Mouse (Mus musculus): ENCODE measurements at regions not wholly inside any gene's neighbourhood (a gene's known extent, or its start where the extent isn't known, plus 50 kb on each side); places are given as distances from the start of the nearest gene placed in this dataset.

- Histone ChIP-seq H3K9ac (ENCODE audit: low read depth, low read length) (no peak overlapping the region), H3K27ac (ENCODE audit: low read depth, low read length) (no peak overlapping the region), H3K4me3 (ENCODE audit: low read depth, low read length) (no peak overlapping the region), H3K4me1 (replicated peaks; ENCODE audit: control insufficient read depth, insufficient read depth, low read length) (no peaks in the 10 kb centered on the region), H3K36me3 (ENCODE audit: control insufficient read depth, insufficient read depth, low read length) (no peaks in the 10 kb centered on the region), H3K27me3 (replicated peaks; ENCODE audit: control insufficient read depth, insufficient read depth, low read length) (no peaks in the 10 kb centered on the region), H3K4me2 (no peak overlapping the region), H3K9me3 (ENCODE audit: control insufficient read depth, low read length) (no peaks in the 10 kb centered on the region)
- DNase-seq (ENCODE audit: low spot score) (no peak), ATAC-seq (replicated peaks; ENCODE audit: low FRiP score) (no peak)
- 78% methylated on average over 2 of the region's 2 CpGs for WGBS
Measured at GRCm38 (mm10) chr16:26163401-26163800, 57.8 kb upstream of the P3h2 start.

GRCm38 (mm10) chr16:26157606-26158005 is 52.0 kb upstream of the P3h2 start:
- H3K4me2 ChIP-seq, result no peak overlapping the region
- H3K9ac ChIP-seq (ENCODE audit: low read depth, low read length), result no peak overlapping the region
- no peak for ATAC-seq (replicated peaks; ENCODE audit: low FRiP score)
- no peak overlapping the region for H3K4me3 ChIP-seq (ENCODE audit: low read depth, low read length)
- H3K36me3 ChIP-seq (ENCODE audit: control insufficient read depth, insufficient read depth, low read length), result no peaks in the 10 kb centered on the region
- no peak for DNase-seq (ENCODE audit: low spot score)
- 76% methylated on average over 5 of the region's 5 CpGs for WGBS
- no peaks in the 10 kb centered on the region for H3K4me1 ChIP-seq (replicated peaks; ENCODE audit: control insufficient read depth, insufficient read depth, low read length)
- no peaks in the 10 kb centered on the region for H3K9me3 ChIP-seq (ENCODE audit: control insufficient read depth, low read length)
- H3K27ac ChIP-seq (ENCODE audit: low read depth, low read length), result no peak overlapping the region
- H3K27me3 ChIP-seq (replicated peaks; ENCODE audit: control insufficient read depth, insufficient read depth, low read length), result no peaks in the 10 kb centered on the region
